20 mouse cellular contexts compared by ENCODE assay signal in the genomic region with DNA sequence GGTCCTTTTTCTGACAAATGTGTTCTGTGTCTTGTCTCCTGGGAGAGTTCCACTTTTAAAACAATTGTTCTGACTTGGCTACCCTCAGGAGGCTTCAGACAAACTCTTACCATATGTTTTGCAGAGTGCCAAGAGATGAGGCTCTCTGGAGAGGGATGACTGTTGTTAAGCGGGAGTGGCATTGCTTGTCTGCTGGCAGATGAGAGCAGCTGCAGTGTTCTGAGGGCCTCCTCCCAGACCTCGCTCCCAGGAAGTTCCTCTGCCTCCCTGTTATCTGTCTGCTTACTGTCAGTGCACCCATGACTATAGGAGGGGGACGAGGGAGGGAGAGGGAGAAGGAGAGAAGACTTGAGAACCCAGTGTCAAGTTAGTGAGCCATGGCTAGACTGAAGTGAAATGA.
DNase-seq lines count a peak whose midpoint lies in the region; ATAC-seq and TF ChIP-seq lines count a peak whose summit lies in the region.
"Had no signal": no experiment of that assay in that cellular context is flagged by ENCODE, and none has a peak within 500 bp of the region (broad histone marks: within the 10 kb centered on the region; RNA-seq: fewer than 3 reads in every experiment).

No protein-coding gene starts in this region.

- DNase-seq in layer of hippocampus, adult 2 months (ENCODE audit: low spot score in 2 of 2) = no peak
- no peak for DNase-seq in layer of hippocampus, adult 8-10 months (ENCODE audit: low spot score in 2 of 2)
- peak; percentile 31 for DNase-seq in MEL (ENCODE audit: low read depth, low spot score)
- DNase-seq in testis, postnatal 10 days (ENCODE audit: low spot score) = no peak
- DNase-seq: cerebellum, adult 9-11 months; lung, embryonic 14.5 days; lung, postnatal 4 days; right cerebral cortex, postnatal 25 days; thymus, adult 18-20 months had no signal

- no peaks in the 10 kb centered on the region for H3K79me2 ChIP-seq in MEL (ENCODE audit: control insufficient read depth, insufficient read depth, low read length, poor library complexity)
- peaks cover 91% of the 10 kb centered on the region for H3K79me2 ChIP-seq in myocyte (ENCODE audit: control insufficient read depth, insufficient read depth)

- 45% methylated on average over 3 of the region's 3 CpGs for WGBS in embryonic facial prominence, embryonic 15.5 days

- TF ChIP-seq CTCF in layer of hippocampus, adult 2 months (conservative IDR thresholded peaks at IDR 0.05) = no peak
- no peak for TF ChIP-seq CTCF in MEL (IDR thresholded peaks at IDR 0.05 in 2 of 3, conservative IDR thresholded peaks at IDR 0.05 in 1 of 3; ENCODE audit: control insufficient read depth in 1 of 3, insufficient read depth in 1 of 3, low read depth in 2 of 3, low read length in 3 of 3, poor library complexity in 1 of 3, severe bottlenecking in 1 of 3)

- no peak for ATAC-seq in embryonic facial prominence, embryonic 15.5 days (ENCODE audit: insufficient number of reproducible peaks, low FRiP score, low TSS enrichment, low read depth)
- ATAC-seq in granulocyte monocyte progenitor cell, adult 5-6 weeks (replicated peaks; ENCODE audit: poor library complexity, severe bottlenecking) = no peak
- ATAC-seq: CD4-positive, CD25-positive, alpha-beta regulatory T cell, adult 4 months; forebrain, embryonic 14.5 days; midbrain, embryonic 16.5 days had no signal

- no peak for TF ChIP-seq RAD21 in MEL (IDR thresholded peaks at IDR 0.05; ENCODE audit: low read depth, low read length)

- TF ChIP-seq POLR2A in MEL (IDR thresholded peaks at IDR 0.05; ENCODE audit: control insufficient read depth in 1 of 2, insufficient read depth in 1 of 2, low read depth in 1 of 2, low read length in 2 of 2, poor library complexity in 1 of 2) (no peak), myocyte (IDR thresholded peaks at IDR 0.05; ENCODE audit: insufficient read length, low read depth) (no peak)

- peak overlapping the region; percentile 70 for H3K27ac ChIP-seq in layer of hippocampus, adult 2 months
- H3K27ac ChIP-seq in MEL (ENCODE audit: control insufficient read depth, low read depth, low read length) = no peak overlapping the region
- peak overlapping the region; percentile 52; the same call in 1 of the 2 replicates for H3K27ac ChIP-seq in embryonic facial prominence, embryonic 15.5 days (replicated peaks)
- H3K27ac ChIP-seq: limb, embryonic 12.5 days; neural tube, embryonic 12.5 days had no signal

- no peak overlapping the region for H3ac ChIP-seq in myocyte (ENCODE audit: control insufficient read depth, insufficient read length)

- H3K27me3 ChIP-seq in MEL (ENCODE audit: control insufficient read depth in 1 of 2, insufficient read depth in 2 of 2, low read length in 2 of 2) = no peaks in the 10 kb centered on the region
- H3K27me3 ChIP-seq in embryonic facial prominence, embryonic 15.5 days = no peaks in the 10 kb centered on the region
- no peaks in the 10 kb centered on the region for H3K27me3 ChIP-seq in myocyte (ENCODE audit: control insufficient read depth, insufficient read depth, insufficient read length)
- H3K27me3 ChIP-seq: heart, embryonic 12.5 days; limb, embryonic 12.5 days; neural tube, embryonic 12.5 days had no signal

- no peak overlapping the region for H3K9ac ChIP-seq in MEL (ENCODE audit: control insufficient read depth, low read depth, low read length, poor library complexity, severe bottlenecking)
- no peak overlapping the region for H3K9ac ChIP-seq in embryonic facial prominence, embryonic 15.5 days
- H3K9ac ChIP-seq: heart, embryonic 12.5 days; limb, embryonic 12.5 days; lung, embryonic 14.5 days; neural tube, embryonic 12.5 days had no signal

- no peak overlapping the region for H3K4me3 ChIP-seq in layer of hippocampus, adult 2 months
- H3K4me3 ChIP-seq in MEL (ENCODE audit: control insufficient read depth in 1 of 2, insufficient read depth in 1 of 2, low read depth in 2 of 2, low read length in 2 of 2) (no peak overlapping the region), myocyte (no peak overlapping the region)
- H3K4me3 ChIP-seq in embryonic facial prominence, embryonic 15.5 days (replicated peaks) = no peak overlapping the region
- H3K4me3 ChIP-seq: heart, embryonic 12.5 days; left cerebral cortex, adult 2 months; limb, embryonic 12.5 days; neural tube, embryonic 12.5 days had no signal

- peaks cover 3 to 13% of the 10 kb centered on the region in 2 experiments; a peak in 2 of 4 replicates for H3K4me1 ChIP-seq in MEL (ENCODE audit: control insufficient read depth in 1 of 2, insufficient read depth in 2 of 2, low read length in 2 of 2)
- peaks cover 69% of the 10 kb centered on the region for H3K4me1 ChIP-seq in embryonic facial prominence, embryonic 15.5 days

- H3K4me2 ChIP-seq in embryonic facial prominence, embryonic 15.5 days (replicated peaks) = no peak overlapping the region
- H3K4me2 ChIP-seq in myocyte (ENCODE audit: low read depth) = peak overlapping the region; percentile 33
- H3K4me2 ChIP-seq: heart, embryonic 12.5 days; limb, embryonic 12.5 days; lung, embryonic 14.5 days; neural tube, embryonic 12.5 days had no signal

- no peaks in the 10 kb centered on the region for H3K9me3 ChIP-seq in MEL (replicated peaks; ENCODE audit: insufficient read depth, low read length)
- H3K9me3 ChIP-seq in embryonic facial prominence, embryonic 15.5 days (replicated peaks) = no peaks in the 10 kb centered on the region
- H3K9me3 ChIP-seq: G1E; heart, embryonic 12.5 days; limb, embryonic 12.5 days; neural tube, embryonic 12.5 days had no signal

- H3K36me3 ChIP-seq in MEL (ENCODE audit: control insufficient read depth in 1 of 2, insufficient read depth in 2 of 2, low read length in 2 of 2) = peaks cover 0 to 11% of the 10 kb centered on the region in 2 experiments; a peak in 2 of 4 replicates
- 0 out of 2 replicates have a peak, but pooled peaks cover 4% of the 10 kb centered on the region for H3K36me3 ChIP-seq in embryonic facial prominence, embryonic 15.5 days
- peaks cover 29% of the 10 kb centered on the region for H3K36me3 ChIP-seq in myocyte (ENCODE audit: control insufficient read depth, insufficient read depth)
- H3K36me3 ChIP-seq: G1E had no signal

- TF ChIP-seq EP300 in MEL (IDR thresholded peaks at IDR 0.05; ENCODE audit: low read depth in 1 of 2, low read length in 2 of 2) = no peak

TF ChIP-seq in MEL, 35 proteins besides CTCF, POLR2A, EP300 and RAD21:
- TF ChIP-seq TBP (IDR thresholded peaks at IDR 0.05; ENCODE audit: low read depth, low read length) (no peak), SMC3 (IDR thresholded peaks at IDR 0.05; ENCODE audit: low read depth, low read length) (no peak), RCOR1 (IDR thresholded peaks at IDR 0.05; ENCODE audit: low read depth, low read length) (no peak), ELF1 (IDR thresholded peaks at IDR 0.05; ENCODE audit: low read depth, low read length) (no peak), JUND (IDR thresholded peaks at IDR 0.05; ENCODE audit: low read depth, low read length) (no peak), MAX (IDR thresholded peaks at IDR 0.05; ENCODE audit: low read length) (no peak), ZNF384 (IDR thresholded peaks at IDR 0.05; ENCODE audit: low read depth, low read length) (no peak), POLR2AphosphoS5 (IDR thresholded peaks at IDR 0.05; ENCODE audit: borderline replicate concordance, low read depth, low read length) (no peak), GABPA (IDR thresholded peaks at IDR 0.05; ENCODE audit: low read depth, low read length) (no peak), MYC (IDR thresholded peaks at IDR 0.05; ENCODE audit: low read depth, low read length) (no peak), CHD2 (IDR thresholded peaks at IDR 0.05; ENCODE audit: low read length) (no peak), E2F4 (IDR thresholded peaks at IDR 0.05; ENCODE audit: borderline replicate concordance, low read depth, low read length) (no peak), MAZ (IDR thresholded peaks at IDR 0.05; ENCODE audit: low read depth, low read length) (no peak), NRF1 (IDR thresholded peaks at IDR 0.05; ENCODE audit: insufficient read depth, low read depth, low read length, poor library complexity, severe bottlenecking) (no peak), ZC3H11A (IDR thresholded peaks at IDR 0.05; ENCODE audit: low read depth, low read length) (no peak), KAT2A (conservative IDR thresholded peaks at IDR 0.05; ENCODE audit: low read depth, low read length) (no peak), GATA1 (IDR thresholded peaks at IDR 0.05; ENCODE audit: low read depth, low read length) (no peak)

TF ChIP-seq in myocyte, 11 proteins besides CTCF, POLR2A, EP300 and RAD21:
- TF ChIP-seq MAX (IDR thresholded peaks at IDR 0.05; ENCODE audit: low read depth) = no peak
- no peak for TF ChIP-seq CEBPB (IDR thresholded peaks at IDR 0.05; ENCODE audit: insufficient read depth, poor library complexity, severe bottlenecking)
- TF ChIP-seq E2F4 (IDR thresholded peaks at IDR 0.05; ENCODE audit: insufficient read depth) = no peak
- TF ChIP-seq MYOG (IDR thresholded peaks at IDR 0.05; ENCODE audit: control insufficient read depth in 1 of 3, insufficient read depth in 1 of 3, insufficient read length in 2 of 3, low read depth in 2 of 3) = peak in 2 of 3 experiments; percentile 47 to 75
- TF ChIP-seq MYOD1 (IDR thresholded peaks at IDR 0.05; ENCODE audit: control insufficient read depth in 1 of 3, insufficient read length in 2 of 3, low read depth in 2 of 3) = peak; percentile 1 to 81 (median 72)
- no peak for TF ChIP-seq TCF12 (IDR thresholded peaks at IDR 0.05; ENCODE audit: insufficient read depth, poor library complexity, severe bottlenecking)
